Mouse (Mus musculus): ENCODE measurements around the gene Nmrk2.
"Not testable (repeated sequence)": the region's sequence is repeated elsewhere in the genome, so short reads cannot be mapped to it uniquely, and the experiment has no call there.

The Nmrk2 gene

GRCm38 (mm10) chr10:81201807-81202758, at the start of gene Nmrk2:
Gene Nmrk2 (minus strand): TSS chr10:81202051.
- no peak for DNase-seq (ENCODE audit: low spot score)

GRCm38 (mm10) chr10:81249442-81249841, 47.6 kb upstream of the Nmrk2 start:
- no peak for DNase-seq (ENCODE audit: low spot score)

GRCm38 (mm10) chr10:81247804-81248203, 46.0 kb upstream of the Nmrk2 start:
- no peak for DNase-seq (ENCODE audit: low spot score)

GRCm38 (mm10) chr10:81245166-81245565, 43.3 kb upstream of the Nmrk2 start:
- no peak for DNase-seq (ENCODE audit: low spot score)

GRCm38 (mm10) chr10:81244595-81244994, 42.7 kb upstream of the Nmrk2 start:
- DNase-seq (ENCODE audit: low spot score), result peak; percentile 68

GRCm38 (mm10) chr10:81244146-81244545, 42.3 kb upstream of the Nmrk2 start:
- DNase-seq (ENCODE audit: low spot score), result no peak

- no peak for DNase-seq (ENCODE audit: low spot score)
These were observed 40.2 kb upstream of the Nmrk2 start for GRCm38 (mm10) chr10:81242021-81242420.

GRCm38 (mm10) chr10:81240876-81241275, 39.0 kb upstream of the Nmrk2 start:
- DNase-seq (ENCODE audit: low spot score), result no peak

GRCm38 (mm10) chr10:81238618-81239017, 36.8 kb upstream of the Nmrk2 start:
- DNase-seq (ENCODE audit: low spot score), result no peak

- no peak for DNase-seq (ENCODE audit: low spot score)
These were observed 34.8 kb upstream of the Nmrk2 start for GRCm38 (mm10) chr10:81236471-81237268.

GRCm38 (mm10) chr10:81234206-81234605, 32.4 kb upstream of the Nmrk2 start:
- peak; percentile 63 for DNase-seq (ENCODE audit: low spot score)

- no peak for DNase-seq (ENCODE audit: low spot score)
These were observed 31.4 kb upstream of the Nmrk2 start for GRCm38 (mm10) chr10:81233226-81233585.

GRCm38 (mm10) chr10:81232580-81233225, 30.9 kb upstream of the Nmrk2 start, which contains the start of gene Zfr2:
Gene Zfr2 (plus strand): TSS chr10:81233155.
- peak; percentile 96 for DNase-seq (ENCODE audit: low spot score)

- DNase-seq (ENCODE audit: low spot score), result no peak
These were observed 29.6 kb upstream of the Nmrk2 start for GRCm38 (mm10) chr10:81231436-81231835.

- no peak for DNase-seq (ENCODE audit: low spot score)
These were observed 28.8 kb upstream of the Nmrk2 start, which contains the start of gene Atcay for GRCm38 (mm10) chr10:81230438-81231332. Gene Atcay (minus strand): TSS chr10:81230833.

- DNase-seq (ENCODE audit: low spot score), result no peak
These were observed 28.0 kb upstream of the Nmrk2 start for GRCm38 (mm10) chr10:81229735-81230437.

GRCm38 (mm10) chr10:81223731-81224130, 21.9 kb upstream of the Nmrk2 start:
- DNase-seq (ENCODE audit: low spot score), result not testable (repeated sequence)

GRCm38 (mm10) chr10:81221402-81222015, 19.7 kb upstream of the Nmrk2 start:
- no peak for DNase-seq (ENCODE audit: low spot score)

GRCm38 (mm10) chr10:81217964-81218363, 16.1 kb upstream of the Nmrk2 start:
- DNase-seq (ENCODE audit: low spot score), result no peak

- not testable (repeated sequence) for DNase-seq (ENCODE audit: low spot score)
These were observed 15.4 kb upstream of the Nmrk2 start for GRCm38 (mm10) chr10:81217267-81217666.

Measured in yolk sac, embryonic 10.5 days (tissue).